Mouse (Mus musculus) megakaryocyte, embryonic 14.5 days (primary cell): Measurements from ENCODE around the gene Nkapl.

Experiments used
- FLI1 ChIP-seq: IDR thresholded peaks from 2 replicates; pipeline ENCODE4 v1.6.1; 2012; ENCODE audit warnings: low read length, inconsistent platforms, mixed read lengths
- GATA1 ChIP-seq: IDR thresholded peaks from 3 replicates; pipeline ENCODE4 v1.6.1; 2012; ENCODE audit warnings: mixed read lengths, low read length, inconsistent platforms, borderline replicate concordance

- TF ChIP-seq GATA1 = no peak
- TF ChIP-seq FLI1 = no peak
These were observed 973 bp downstream of the Nkapl start for GRCm38 (mm10) chr13:21467336-21467735.
